Mouse (Mus musculus): ENCODE measurements around the gene Rita1. TPM values are rescaled to one million over a fixed set of nuclear protein-coding genes. Genes with fewer than 3 reads are reported as not detected.

Rita1 gene
- total RNA-seq (2021) = 15.9 and 17.5 TPM in 2 replicates
- long read RNA-seq, transcript Rita1-201 (3 exons, 1,573 nt) = major isoform, 5 of 10 reads
- long read RNA-seq, partial matches to known transcripts = 1 of 10 reads
- long read RNA-seq, other reads (novel, unspliced or antisense) = 2 of 10 reads

DNA sequence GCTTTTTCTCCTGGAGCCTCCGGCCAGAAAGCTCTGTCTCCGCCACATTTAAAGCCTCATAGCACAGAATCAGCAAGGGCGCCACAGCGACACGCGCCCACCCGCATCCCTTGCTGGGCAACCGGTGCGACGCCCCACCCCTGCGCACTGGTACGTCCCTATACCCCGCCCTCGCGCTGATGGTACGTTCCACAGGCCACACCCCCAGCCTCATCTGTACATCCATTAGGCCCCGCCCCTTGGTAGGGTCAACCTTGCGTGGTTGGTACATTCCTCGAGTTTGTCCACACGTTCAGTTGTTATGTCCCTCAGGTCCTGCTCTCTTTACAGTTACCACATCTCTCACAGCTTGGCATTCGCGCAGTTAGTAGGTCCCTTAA is at the start of gene Rita1, which contains the start of gene Ddx54:
Gene Rita1, minus strand, starts transcription at position 148 of the 380 bp plus-strand sequence.
Gene Ddx54, plus strand, starts transcription at position 298 of the 380 bp plus-strand sequence.
- DNase-seq = peak; percentile 95

DNA sequence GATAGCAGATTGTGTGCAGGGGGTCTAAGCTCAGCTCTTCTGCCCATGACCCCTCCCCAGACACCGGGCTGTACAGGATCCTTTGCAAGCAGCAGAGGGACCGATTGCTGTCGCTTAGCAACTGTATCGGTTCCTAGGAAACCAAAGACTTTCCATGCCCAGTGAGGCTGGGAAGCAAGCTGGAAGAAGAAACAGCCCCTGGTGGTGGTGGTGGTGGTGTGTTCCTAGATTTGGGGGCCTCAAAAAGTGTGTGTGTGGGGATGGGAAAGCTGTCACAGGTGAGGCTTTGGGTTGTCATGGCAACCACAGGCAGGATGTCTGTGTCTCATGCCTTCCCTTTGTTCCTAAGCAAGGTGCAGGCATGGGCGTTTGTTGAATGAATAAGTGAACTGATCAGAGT is 48.4 kb upstream of the Rita1 start:
- no peak for DNase-seq

DNA sequence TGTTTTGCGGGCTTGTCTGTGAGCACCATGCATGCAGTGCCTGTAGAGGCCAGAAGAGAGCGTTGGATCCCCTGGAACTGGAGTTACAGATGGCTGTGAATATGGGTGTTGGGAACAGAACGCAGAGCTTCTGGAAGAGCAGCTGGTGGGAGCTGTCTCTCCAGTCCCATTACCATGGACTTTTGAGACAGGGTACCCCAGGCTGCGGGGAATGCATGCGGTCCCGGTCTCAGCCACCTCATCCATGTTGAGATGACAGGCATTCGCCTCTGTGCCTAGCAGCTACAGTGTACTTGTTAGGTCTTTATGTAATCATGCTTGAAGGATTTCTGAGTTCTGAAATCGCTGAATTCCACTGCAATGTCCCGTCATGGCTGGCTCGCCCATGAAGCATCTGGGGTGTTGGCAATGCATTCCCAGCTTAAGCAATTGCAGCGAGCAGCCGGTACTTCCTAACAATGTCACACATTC is 43.9 kb upstream of the Rita1 start:
- DNase-seq = no peak

DNA sequence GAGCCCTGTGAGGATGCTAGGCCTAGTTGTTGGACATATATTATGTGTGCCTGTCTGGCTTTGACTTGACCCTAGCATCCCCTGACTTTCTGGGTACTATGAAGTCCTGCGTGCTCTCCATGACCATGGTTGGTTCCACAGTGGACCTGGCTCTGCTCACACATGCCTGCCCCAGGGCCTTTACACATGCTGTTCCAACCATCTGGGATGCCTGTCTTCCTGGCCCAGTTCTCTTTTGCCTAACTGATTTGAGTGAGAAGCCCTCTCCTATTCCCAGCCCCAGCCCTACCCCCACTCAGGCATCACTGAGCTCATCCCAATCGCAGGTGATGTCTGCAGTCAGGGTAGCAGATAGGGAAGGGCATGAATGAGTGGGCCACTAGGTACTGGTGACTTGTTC is 41.5 kb upstream of the Rita1 start:
- no peak for DNase-seq

DNA sequence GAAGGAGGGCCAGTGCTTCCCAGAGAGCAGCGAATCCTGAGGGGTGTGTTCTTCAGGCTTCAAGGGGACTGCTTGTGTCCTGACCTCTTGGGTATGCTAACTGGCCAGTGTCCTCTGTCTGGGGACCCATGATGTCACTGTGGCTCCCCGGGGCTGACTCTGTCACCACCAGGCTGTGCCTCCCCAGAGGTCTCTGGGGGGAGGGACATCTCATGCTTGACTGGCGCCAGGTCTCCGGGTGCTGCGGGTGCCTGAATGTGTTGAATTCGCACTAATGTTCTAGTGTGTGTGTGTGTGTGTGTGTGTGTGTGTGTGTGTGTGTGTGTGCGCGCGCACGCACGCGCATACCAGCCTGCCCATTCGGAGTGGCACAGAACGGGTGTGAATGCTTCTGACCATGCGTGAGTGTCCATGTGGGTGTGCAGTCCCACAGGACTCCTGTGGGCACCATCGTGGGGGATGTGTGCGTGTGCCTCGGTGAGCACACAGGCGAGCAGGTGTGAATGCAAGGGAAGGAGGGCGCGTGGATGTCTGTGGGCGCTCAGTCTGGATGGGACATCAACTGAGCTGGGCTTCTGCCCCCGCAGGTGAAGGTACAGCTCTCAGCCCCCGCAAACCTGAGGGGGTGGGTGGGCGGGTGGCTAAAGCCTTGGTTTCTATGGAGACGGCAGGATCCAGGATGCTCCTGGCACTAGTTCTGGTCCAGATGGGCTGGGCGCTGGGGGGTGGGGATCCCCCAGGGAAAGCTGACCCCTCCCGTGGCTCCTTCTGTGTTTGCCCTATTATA is 40.7 kb upstream of the Rita1 start:
- DNase-seq = no peak

DNA sequence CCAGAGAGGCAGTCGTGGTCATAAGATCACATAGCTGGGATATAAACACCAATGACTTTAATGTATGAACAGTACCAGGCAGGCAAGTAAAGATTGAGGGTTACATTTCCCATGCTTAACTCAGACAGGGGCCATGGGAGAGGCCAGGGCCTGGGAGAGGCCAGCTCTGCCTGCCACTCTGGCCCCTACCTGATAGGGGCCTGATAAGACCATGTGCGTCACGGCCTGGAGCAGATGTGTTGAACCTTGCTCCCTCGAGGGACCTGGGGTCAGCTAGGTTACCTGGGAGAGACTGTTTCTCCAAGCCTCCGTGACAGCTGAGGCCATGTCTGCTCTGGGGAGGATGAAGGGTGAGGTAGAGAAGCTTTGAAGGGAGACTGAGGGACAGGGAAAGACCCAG is 38.8 kb upstream of the Rita1 start:
- no peak for DNase-seq

DNA sequence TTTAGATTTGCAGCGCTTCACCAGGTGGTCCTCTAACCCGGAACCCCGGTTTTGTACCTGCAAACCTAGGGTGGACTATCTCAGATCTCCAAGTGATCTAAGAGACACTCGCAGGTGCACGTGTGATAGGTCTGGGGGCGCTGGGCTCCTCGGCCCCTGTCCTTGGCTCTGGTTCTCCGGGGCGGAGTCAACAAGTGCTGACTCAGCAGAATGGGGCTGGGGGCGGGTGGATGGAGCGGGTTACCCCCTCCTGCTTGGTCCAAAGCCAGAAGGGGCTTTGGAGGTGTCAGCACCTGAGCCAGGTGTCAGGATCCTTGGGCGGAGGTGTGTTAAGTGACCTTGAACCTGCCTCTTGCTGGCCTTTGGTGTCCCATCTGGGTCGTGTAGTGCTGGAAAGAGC is 37.5 kb upstream of the Rita1 start:
- no peak for DNase-seq

DNA sequence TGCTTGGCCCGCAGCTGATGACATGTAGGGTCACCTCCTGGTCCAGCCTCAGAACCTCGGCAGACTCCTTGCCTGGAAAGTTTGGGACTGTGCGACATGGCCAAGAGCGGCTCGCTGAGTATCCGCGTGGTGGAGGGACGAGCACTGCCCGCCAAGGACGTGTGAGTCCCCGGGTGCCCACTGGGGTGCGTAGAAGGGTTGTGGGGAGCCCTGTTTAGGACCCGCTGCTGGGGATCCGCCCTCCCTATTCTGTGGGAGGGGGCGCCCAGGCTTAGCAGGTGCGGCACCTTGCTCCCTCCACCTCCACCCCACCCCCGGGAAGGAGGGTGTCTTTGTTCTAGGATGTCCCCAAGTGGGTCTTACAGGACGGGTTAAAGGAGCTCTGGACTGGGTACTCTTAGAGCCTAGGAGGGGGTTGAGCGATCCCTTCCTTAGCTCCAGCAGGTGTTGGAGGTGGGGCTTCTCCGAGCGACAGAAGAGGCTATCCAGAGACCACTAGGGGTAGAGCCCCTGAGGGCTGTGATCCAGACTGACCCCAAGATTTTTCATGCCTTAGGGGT is 37.1 kb upstream of the Rita1 start:
- no peak for DNase-seq

DNA sequence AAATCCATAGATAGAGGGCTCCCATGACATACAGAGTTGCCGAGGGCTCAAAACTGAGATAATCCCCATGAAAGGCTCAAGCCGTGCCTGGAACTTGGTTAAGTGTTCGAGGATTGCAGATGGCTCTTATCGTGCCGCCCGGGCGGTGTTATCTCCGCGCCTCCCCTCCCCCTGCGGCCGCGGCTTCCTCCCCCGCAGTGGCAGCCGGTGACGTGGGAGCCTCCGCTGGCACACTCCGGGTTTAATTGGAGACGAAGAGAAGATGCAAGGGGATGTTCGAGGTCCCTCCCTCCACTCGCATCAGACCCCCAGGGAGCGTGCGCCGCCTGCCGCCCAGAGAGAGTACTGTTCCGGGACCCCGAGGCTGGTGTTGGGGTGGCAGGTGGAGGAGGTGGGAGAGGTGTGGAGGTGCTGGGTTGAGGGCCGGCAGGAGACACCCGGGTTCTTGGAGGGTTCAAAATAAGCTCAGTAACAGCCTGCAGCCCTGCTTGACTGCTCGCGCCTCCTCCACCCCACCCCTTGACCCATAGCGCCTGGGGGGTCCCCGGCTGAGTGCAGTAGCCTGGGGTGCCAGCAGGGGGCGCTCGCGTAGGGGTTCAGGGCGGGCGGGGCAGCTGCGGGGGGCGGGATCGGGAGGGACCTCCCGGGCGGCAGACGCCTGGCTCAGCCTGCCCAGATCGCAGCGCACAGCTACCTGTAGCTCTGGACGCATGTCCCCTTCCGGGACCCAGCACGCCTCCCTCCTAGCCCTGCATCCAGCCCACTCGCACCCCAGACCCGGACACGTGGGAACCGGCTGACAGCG is 36.4 kb upstream of the Rita1 start, which contains the start of gene Rasal1:
Gene Rasal1, plus strand, starts transcription at position 244 of the 805 bp plus-strand sequence.
- DNase-seq = peak; percentile 81

DNA sequence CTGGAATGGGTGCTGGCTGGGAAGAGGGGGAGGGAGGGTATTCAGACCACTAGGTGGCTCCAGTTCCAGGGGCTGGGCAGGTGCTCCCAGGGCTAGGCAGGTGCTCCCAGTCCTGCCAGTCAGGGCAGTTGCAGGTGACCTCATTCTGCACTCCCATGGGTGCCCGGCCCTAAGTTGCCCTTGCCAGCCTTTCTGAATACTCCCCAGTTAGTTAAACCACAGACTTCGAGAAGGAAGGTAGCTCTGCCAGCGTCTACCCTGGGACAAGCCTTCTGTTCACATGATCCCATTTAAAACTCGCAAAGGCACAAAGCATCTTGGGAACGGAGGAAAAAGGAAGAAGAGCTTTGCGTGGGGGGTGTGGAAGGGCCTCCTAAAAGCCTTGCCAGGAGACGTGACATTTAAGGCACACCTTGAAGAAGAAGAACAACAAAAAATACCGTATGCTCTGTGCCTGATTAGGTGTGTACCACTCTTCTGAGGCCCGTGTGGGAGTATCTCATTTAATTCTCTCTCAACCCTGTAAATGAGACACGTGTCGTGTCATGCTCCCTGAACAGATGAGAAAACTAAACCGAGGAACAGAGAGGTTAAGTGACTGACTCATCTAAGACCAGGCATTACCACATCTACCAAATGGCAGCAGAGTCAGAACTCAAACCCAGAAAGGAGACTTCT is 35.6 kb upstream of the Rita1 start:
- no peak for DNase-seq

DNA sequence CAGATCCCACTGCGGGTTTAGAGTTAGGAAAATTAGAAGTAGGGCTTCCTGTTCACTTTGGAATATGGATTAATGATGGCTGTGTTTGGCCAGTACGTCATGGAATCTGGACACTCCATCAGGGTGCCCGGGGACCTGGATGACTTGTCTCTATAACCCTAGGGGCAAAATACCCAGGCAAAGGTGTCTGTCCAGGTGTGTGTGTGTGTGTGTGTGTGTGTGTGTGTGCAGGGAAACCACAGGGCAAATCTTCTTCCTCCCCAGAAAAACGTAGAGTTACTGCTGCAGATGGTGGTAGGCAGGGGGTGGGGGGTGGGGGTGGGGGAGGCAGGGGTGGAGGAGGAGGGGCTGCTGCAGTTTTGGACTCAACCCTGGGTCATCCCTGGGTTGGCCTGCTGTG is 35.0 kb upstream of the Rita1 start:
- DNase-seq = no peak

DNA sequence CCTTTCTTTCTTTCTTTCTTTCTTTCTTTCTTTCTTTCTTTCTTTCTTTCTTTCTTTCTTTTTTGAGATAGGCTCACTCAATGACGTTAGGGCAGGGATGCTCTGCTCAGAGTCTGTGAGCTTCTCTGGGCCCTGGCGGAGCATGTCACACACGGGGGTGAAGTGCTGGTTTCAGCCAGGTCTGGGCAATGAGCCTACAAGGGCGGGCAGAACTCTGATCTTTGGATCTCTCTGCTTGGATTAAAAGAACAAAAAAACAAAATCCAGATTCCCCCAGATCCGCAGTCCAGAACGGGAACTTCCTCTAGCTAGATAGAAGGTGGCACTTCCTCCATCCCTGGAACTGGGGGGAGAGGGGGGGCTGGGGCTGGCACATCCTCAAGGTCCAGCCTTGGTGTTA is 33.5 kb upstream of the Rita1 start:
- DNase-seq = peak; percentile 63

DNA sequence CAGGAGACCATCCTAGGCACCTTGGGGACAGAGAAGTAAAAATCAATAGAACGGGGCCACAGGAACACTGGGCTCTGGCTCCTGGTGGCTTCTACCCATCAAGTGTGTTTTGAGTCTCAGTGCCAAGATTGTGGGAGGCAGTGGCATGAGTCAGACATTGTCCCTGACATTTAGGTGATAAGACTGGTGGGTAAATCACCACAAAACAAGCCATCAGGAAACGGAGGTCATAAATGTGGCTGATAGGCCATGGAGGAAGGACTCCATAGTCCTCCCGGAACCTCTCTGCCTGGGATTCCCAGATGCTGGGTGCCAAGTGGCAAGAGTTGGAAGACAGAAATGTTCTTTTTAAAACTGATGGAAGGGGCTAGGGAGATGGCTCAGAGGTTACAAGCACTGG is 31.8 kb upstream of the Rita1 start:
- DNase-seq = peak; percentile 43

DNA sequence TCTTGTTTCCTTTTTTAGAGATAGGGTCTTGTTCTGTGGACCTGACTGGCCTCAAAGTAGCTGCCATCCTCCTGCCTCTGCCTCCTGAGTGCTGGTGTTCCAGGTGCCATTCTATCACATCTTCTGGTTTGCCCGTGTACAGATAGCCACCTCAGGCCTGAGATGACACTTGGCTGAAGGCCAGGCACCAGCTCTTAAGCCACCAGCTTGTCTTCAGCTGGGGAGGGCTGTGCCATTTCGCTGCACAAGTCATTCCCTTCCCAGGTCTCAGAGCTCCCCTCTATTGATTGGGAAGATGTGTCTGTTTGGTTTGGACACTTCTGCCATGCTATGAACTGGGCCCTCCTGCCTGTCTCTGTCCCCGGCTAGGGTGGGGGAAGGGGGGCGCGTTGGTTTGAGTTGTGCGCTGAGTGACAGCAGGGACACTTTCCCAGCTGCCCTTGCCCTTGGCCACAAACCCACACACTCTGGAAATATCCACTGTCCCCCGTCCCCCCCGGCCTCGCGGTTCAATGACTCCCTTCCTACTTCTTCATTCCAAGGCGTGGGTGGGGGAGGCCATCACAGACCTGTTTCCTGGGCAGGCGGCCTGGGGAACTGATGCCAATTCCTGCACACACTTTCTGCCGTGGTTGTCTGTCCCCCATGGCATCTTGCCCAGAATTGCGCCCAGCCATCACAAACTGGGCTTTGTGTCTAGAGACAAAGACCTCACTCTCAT is 31.1 kb upstream of the Rita1 start:
- DNase-seq = peak; percentile 77

DNA sequence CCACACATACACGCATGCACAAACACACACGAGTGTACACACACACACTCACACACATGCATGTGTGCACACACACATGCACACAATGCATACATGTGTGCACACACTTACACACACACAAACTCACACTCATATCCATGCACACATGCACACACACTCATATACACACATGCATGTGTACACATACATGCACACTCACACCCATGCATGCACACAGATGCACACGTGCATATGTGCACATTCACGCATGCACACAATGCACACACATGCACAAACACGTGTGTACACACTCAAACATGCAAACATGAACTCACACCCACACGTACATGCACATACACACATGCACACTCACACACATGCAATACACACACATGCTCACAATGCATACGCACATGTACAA is 27.7 kb upstream of the Rita1 start:
- DNase-seq = no peak

DNA sequence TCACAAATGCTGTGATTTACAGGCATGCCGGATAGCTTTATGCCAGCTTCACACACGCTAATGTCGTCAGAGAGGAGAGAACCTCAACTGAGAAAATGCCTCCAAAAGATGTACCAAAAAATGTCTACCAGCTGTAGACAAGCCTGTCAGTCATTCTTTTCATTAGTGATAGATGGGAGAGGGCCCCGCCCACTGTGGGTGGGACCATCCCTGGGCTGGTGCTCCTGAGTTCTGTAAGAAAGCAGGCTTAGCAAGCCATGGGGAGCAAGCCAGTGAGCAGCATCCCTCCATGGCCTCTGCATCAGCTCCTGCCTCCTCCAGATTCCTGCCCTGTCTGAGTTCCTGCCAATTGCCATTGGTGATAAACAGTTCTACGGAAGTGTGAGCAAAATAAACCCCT is 23.2 kb upstream of the Rita1 start:
- DNase-seq = no peak

DNA sequence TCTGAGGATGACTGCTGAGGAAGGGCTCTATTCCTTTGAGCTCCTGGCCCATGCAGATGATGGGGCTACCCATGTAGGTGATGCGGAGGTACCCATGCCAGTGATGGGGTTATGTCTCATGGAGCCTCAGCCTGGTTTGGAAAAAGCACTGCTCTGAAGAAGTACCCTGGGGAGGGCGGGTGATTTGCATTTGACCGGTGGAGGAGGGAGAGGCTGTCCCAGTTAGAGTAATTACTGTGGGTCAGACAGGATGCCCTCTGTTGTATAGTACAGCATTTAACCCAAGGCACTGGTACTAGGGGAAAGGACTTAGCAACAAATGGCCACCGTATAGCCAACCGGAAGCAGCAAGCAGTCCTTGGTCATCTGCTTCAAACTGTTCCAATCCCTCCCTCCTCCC is 22.5 kb upstream of the Rita1 start:
- no peak for DNase-seq

DNA sequence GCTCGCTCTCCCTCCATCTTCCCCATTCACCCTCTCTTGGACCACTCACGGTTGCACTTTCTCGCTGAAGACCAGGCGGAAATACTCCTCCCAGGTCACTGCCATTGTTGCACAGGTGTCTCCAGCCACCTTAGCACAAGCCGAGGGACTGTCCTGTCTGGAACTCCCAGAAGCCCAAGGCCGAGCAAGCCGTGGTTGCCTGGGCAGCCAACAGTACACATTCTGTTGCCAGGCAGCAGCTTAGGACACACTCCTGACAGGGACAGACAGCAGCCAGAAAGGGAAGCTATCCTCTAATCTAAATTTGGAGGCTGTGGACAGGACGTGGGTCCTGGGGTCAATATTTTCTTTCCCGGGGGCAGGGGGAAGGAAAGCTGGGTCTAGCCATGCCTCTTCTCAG is 21.7 kb upstream of the Rita1 start, which contains the start of gene Cfap73:
Gene Cfap73, minus strand, starts transcription at position 105 of the 400 bp plus-strand sequence.
- DNase-seq = peak; percentile 64

DNA sequence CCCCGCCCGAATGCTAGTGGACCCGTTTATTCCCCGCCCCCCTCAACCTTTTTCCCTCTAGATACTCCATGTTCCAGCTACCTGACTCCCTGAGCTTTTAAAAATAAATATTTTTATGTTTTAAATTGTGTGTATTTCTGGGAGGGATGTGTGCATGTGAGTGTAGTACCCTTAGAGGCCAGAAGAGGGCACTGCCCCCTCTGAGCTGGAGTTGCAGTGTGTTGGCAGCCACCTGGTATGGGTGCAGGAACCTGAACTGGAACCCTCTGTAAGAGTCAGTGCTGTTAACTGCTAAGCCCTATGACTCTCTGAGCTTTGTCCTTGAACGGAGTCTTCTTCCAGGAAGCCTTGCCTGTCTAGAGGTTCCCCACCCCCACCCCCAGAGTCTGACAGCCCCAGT is 19.5 kb upstream of the Rita1 start:
- DNase-seq = no peak

DNA sequence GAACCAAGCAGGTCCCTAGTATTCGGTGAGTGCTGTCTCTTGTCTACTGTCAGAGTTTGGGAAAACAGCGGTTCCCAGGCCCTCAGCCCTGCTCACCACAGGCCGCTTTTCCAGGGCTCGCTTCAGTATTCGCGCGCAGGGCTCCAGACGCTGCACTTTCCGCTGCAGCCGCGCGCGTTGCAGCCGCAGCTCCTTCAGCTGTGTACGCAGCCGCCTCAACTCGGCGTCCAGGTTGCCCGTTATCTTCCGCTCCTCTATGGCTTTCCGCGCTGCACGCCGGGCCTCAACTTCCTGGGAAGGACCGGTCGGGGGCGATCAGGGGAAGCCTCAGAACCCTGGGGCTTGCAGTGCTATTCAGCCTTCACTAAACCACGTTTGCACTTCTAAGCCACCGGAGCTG is 18.7 kb upstream of the Rita1 start:
- DNase-seq = no peak

DNA sequence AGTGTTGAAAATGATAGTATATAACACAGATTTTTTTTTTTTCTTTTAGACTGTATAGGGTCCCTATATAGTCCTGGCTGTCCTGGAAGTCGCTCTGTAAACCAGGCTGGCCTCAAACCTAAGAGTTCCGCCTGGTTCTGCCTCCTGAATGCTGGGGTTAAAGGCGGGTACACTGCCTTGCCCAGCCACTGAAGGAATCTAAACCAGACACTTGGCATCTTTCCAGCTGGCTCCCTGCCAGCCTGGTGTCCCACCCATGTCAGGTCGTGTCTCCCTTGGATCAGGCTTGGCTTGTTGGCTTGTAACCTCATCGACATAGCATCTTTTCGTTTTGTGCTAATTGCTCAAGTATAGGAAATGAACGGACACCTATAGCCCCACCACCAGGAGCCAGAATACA is 16.2 kb upstream of the Rita1 start:
- DNase-seq = no peak

All from adrenal gland, postnatal 25 days (tissue).